ENCODE assay signal across 18 mouse cellular contexts in the genomic region with DNA sequence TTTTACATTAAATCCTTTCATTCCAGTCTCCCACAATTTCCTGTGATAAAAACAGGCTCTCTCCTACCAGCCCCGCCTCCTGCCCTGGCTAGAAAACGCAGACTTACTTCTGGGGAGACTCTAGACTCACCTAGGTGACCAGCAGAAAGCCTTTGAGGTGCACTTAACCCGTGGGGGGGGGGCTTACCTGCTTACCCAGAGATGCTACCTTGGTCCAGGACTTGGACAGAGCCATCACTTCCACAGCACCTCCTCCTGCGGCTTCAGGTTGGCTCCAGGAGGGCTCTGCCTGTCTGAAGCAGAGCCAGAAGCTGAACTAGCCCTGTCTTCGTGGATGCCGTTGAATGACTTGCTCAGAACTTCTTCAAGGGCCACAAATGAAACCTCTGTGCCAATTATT. TPM values are rescaled to one million over a fixed set of nuclear protein-coding genes. Genes with fewer than 3 reads are reported as not detected.
DNase-seq lines count a peak whose midpoint lies in the region; ATAC-seq and TF ChIP-seq lines count a peak whose summit lies in the region.
"Had no signal": no experiment of that assay in that cellular context is flagged by ENCODE, and none has a peak within 500 bp of the region (broad histone marks: within the 10 kb centered on the region; RNA-seq: fewer than 3 reads in every experiment).

No protein-coding gene starts in this region.

- no peak overlapping the region for H3K4me3 ChIP-seq in forebrain, embryonic 13.5 days
- H3K4me3 ChIP-seq in forebrain, embryonic 10.5 days = no peak overlapping the region
- no peak overlapping the region for H3K4me3 ChIP-seq in CH12.LX (replicated peaks in 1 of 3; ENCODE audit: low read depth in 2 of 3, low read length in 2 of 3, poor library complexity in 1 of 3)
- peak overlapping the region; percentile 33 for H3K4me3 ChIP-seq in forebrain, postnatal 0 days (ENCODE audit: low read depth, low read length)
- H3K4me3 ChIP-seq in midbrain, embryonic 16.5 days (ENCODE audit: low read depth, low read length) = peak overlapping the region; percentile 33
- no peak overlapping the region for H3K4me3 ChIP-seq in lung, postnatal 0 days (ENCODE audit: low read depth, low read length)
- H3K4me3 ChIP-seq: gastrocnemius, adult 2 months had no signal

- H3K4me2 ChIP-seq in forebrain, embryonic 13.5 days = peak overlapping the region; percentile 43
- 0 out of 2 replicates have a peak overlapping the region, but pooled peaks have one; percentile 8 for H3K4me2 ChIP-seq in CH12.LX (ENCODE audit: insufficient read depth, low read depth, poor library complexity, severe bottlenecking)
- peak overlapping the region; percentile 59 for H3K4me2 ChIP-seq in forebrain, postnatal 0 days (ENCODE audit: low read depth)
- H3K4me2 ChIP-seq in midbrain, embryonic 16.5 days (ENCODE audit: low read length) = peak overlapping the region; percentile 59
- H3K4me2 ChIP-seq in lung, postnatal 0 days (replicated peaks; ENCODE audit: low read depth, low read length) = no peak overlapping the region
- H3K4me2 ChIP-seq: lung, embryonic 14.5 days had no signal

- no peak overlapping the region for H3K27ac ChIP-seq in forebrain, embryonic 13.5 days
- H3K27ac ChIP-seq in forebrain, embryonic 10.5 days = no peak overlapping the region
- no peak overlapping the region for H3K27ac ChIP-seq in CH12.LX (ENCODE audit: insufficient read depth, low read depth)
- H3K27ac ChIP-seq in forebrain, postnatal 0 days (ENCODE audit: low read depth, low read length) = no peak overlapping the region
- H3K27ac ChIP-seq in midbrain, embryonic 16.5 days (ENCODE audit: low read length) = no peak overlapping the region
- no peak overlapping the region for H3K27ac ChIP-seq in lung, postnatal 0 days (ENCODE audit: low read length)
- H3K27ac ChIP-seq: gastrocnemius, adult 2 months had no signal

- ATAC-seq in forebrain, embryonic 13.5 days = no peak
- ATAC-seq in forebrain, postnatal 0 days = peak; percentile 27; the same call in 1 of the 2 replicates
- peak; percentile 73 for ATAC-seq in midbrain, embryonic 16.5 days
- no peak for ATAC-seq in lung, postnatal 0 days
- ATAC-seq: inflammation-experienced regulatory T-cells, adult 6 months; Patski had no signal

- 5% methylated on average over 6 of the region's 6 CpGs for WGBS in forebrain, embryonic 13.5 days
- WGBS in forebrain, embryonic 10.5 days = 9% methylated on average over 6 of the region's 6 CpGs
- WGBS in forebrain, postnatal 0 days = 9% methylated on average over 6 of the region's 6 CpGs
- 9% methylated on average over 6 of the region's 6 CpGs for WGBS in midbrain, embryonic 16.5 days
- 16% methylated on average over 6 of the region's 6 CpGs for WGBS in lung, postnatal 0 days

- H3K36me3 ChIP-seq in forebrain, embryonic 13.5 days (ENCODE audit: poor library complexity, severe bottlenecking) = no peaks in the 10 kb centered on the region
- H3K36me3 ChIP-seq in forebrain, embryonic 10.5 days (replicated peaks) = no peaks in the 10 kb centered on the region
- H3K36me3 ChIP-seq in CH12.LX (replicated peaks in 1 of 2; ENCODE audit: control insufficient read depth in 1 of 2, insufficient read depth in 1 of 2, low read length in 1 of 2) = no peaks in the 10 kb centered on the region
- no peaks in the 10 kb centered on the region for H3K36me3 ChIP-seq in forebrain, postnatal 0 days (ENCODE audit: insufficient read depth)
- H3K36me3 ChIP-seq in midbrain, embryonic 16.5 days (ENCODE audit: control insufficient read depth, insufficient read depth, low read length) = no peaks in the 10 kb centered on the region
- no peaks in the 10 kb centered on the region for H3K36me3 ChIP-seq in lung, postnatal 0 days (ENCODE audit: insufficient read depth, low read length)

- H3K79me2 ChIP-seq in CH12.LX (replicated peaks; ENCODE audit: control insufficient read depth, extremely low read depth, insufficient read depth, poor library complexity, severe bottlenecking) = no peaks in the 10 kb centered on the region

- H3K9ac ChIP-seq in forebrain, embryonic 13.5 days = no peak overlapping the region
- H3K9ac ChIP-seq in CH12.LX (ENCODE audit: insufficient read depth, low read depth) = no peak overlapping the region
- H3K9ac ChIP-seq in forebrain, postnatal 0 days = peak overlapping the region; percentile 7; the same call in 1 of the 2 replicates
- no peak overlapping the region for H3K9ac ChIP-seq in midbrain, embryonic 16.5 days (ENCODE audit: low read depth, low read length)
- no peak overlapping the region for H3K9ac ChIP-seq in lung, postnatal 0 days (replicated peaks; ENCODE audit: low read depth)
- H3K9ac ChIP-seq: lung, embryonic 14.5 days had no signal

- H3K4me1 ChIP-seq in forebrain, embryonic 13.5 days = no peaks in the 10 kb centered on the region
- H3K4me1 ChIP-seq in forebrain, embryonic 10.5 days = peaks cover 7% of the 10 kb centered on the region
- peaks cover 0 to 31% of the 10 kb centered on the region in 2 experiments; a peak in 2 of 4 replicates for H3K4me1 ChIP-seq in CH12.LX (ENCODE audit: control insufficient read depth in 1 of 2, insufficient read depth in 2 of 2)
- peaks cover 7% of the 10 kb centered on the region; the same call in 1 of the 2 replicates for H3K4me1 ChIP-seq in forebrain, postnatal 0 days (ENCODE audit: insufficient read depth)
- peaks cover 3% of the 10 kb centered on the region; the same call in 1 of the 2 replicates for H3K4me1 ChIP-seq in midbrain, embryonic 16.5 days (ENCODE audit: control insufficient read depth, insufficient read depth, low read length)
- no peaks in the 10 kb centered on the region for H3K4me1 ChIP-seq in lung, postnatal 0 days (ENCODE audit: insufficient read depth, low read depth, low read length)

- no peak for TF ChIP-seq EP300 in CH12.LX (IDR thresholded peaks at IDR 0.05; ENCODE audit: low read length)
- no peak for TF ChIP-seq EP300 in lung, postnatal 0 days (IDR thresholded peaks at IDR 0.05)

- no peaks in the 10 kb centered on the region for H3K9me3 ChIP-seq in forebrain, embryonic 13.5 days (replicated peaks)
- H3K9me3 ChIP-seq in forebrain, embryonic 10.5 days = no peaks in the 10 kb centered on the region
- H3K9me3 ChIP-seq in CH12.LX (replicated peaks; ENCODE audit: low read length) = no peaks in the 10 kb centered on the region
- H3K9me3 ChIP-seq in forebrain, postnatal 0 days (ENCODE audit: low read length) = no peaks in the 10 kb centered on the region
- no peaks in the 10 kb centered on the region for H3K9me3 ChIP-seq in midbrain, embryonic 16.5 days (replicated peaks; ENCODE audit: control insufficient read depth, low read length, poor library complexity, severe bottlenecking)
- H3K9me3 ChIP-seq in lung, postnatal 0 days (ENCODE audit: low read length) = no peaks in the 10 kb centered on the region

- in situ Hi-C loops in CH12.LX (cut with MboI; ENCODE audit: low pct_ligation_motif_present, low pct_unique_long_range_greater_than_20kb, low sequenced_read_pairs) = no loop called here

- DNase-seq in forebrain, embryonic 10.5 days (ENCODE audit: extremely low spot score, low spot score) = no peak
- DNase-seq in CH12.LX (ENCODE audit: extremely low read depth) = no peak
- no peak for DNase-seq in forebrain, postnatal 0 days
- no peak for DNase-seq in lung, postnatal 0 days (ENCODE audit: low spot score)
- no peak for DNase-seq in urinary bladder, postnatal 36 days (ENCODE audit: low spot score in 2 of 2)
- no peak for DNase-seq in testis, postnatal 14 days (ENCODE audit: low spot score)
- DNase-seq: cerebellum, adult 11 months; gastrocnemius, adult 2 months had no signal

- TF ChIP-seq POLR2A in CH12.LX (IDR thresholded peaks at IDR 0.05; ENCODE audit: low read depth, low read length) = no peak

- dilution Hi-C loops in CH12.LX (cut with MboI; ENCODE audit: extremely low pct_ligation_motif_present, extremely low pct_unique_long_range_greater_than_20kb, low sequenced_read_pairs) = no loop called here

- TF ChIP-seq RAD21 in CH12.LX (IDR thresholded peaks at IDR 0.05; ENCODE audit: low read depth, low read length) = no peak

- no peak for TF ChIP-seq CTCF in CH12.LX (conservative IDR thresholded peaks at IDR 0.05 in 1 of 2, IDR thresholded peaks at IDR 0.05 in 1 of 2; ENCODE audit: low read depth in 2 of 2, low read length in 2 of 2)
- TF ChIP-seq CTCF in forebrain, postnatal 0 days (IDR thresholded peaks at IDR 0.05; ENCODE audit: low read depth) = no peak
- TF ChIP-seq CTCF in lung, postnatal 0 days (IDR thresholded peaks at IDR 0.05) = no peak

- peaks cover 25% of the 10 kb centered on the region for H3K27me3 ChIP-seq in forebrain, embryonic 13.5 days
- peaks cover 22% of the 10 kb centered on the region for H3K27me3 ChIP-seq in forebrain, embryonic 10.5 days (ENCODE audit: poor library complexity, severe bottlenecking)
- H3K27me3 ChIP-seq in CH12.LX (replicated peaks) = no peaks in the 10 kb centered on the region
- peaks cover 26% of the 10 kb centered on the region for H3K27me3 ChIP-seq in forebrain, postnatal 0 days (ENCODE audit: insufficient read depth, low read length)
- H3K27me3 ChIP-seq in midbrain, embryonic 16.5 days (ENCODE audit: control insufficient read depth, insufficient read depth, low read depth, low read length) = peaks cover 8% of the 10 kb centered on the region
- H3K27me3 ChIP-seq in lung, postnatal 0 days (replicated peaks; ENCODE audit: insufficient read depth, low read length) = no peaks in the 10 kb centered on the region

RNA-seq across cellular contexts. Expression of a gene that starts 0.4 kb away (rescaled TPM):
- not detected in 2 replicates for polyA plus RNA-seq in forebrain, embryonic 13.5 days (2015; fragmentation: Nextera tagmentation; extraction: Ambion mirVana)
- polyA plus RNA-seq in forebrain, embryonic 10.5 days (2016; fragmentation: Nextera tagmentation; extraction: Ambion mirVana) = not detected in 2 replicates
- total RNA-seq in CH12.LX (2012; rRNA removed) (not detected in 2 replicates), CH12.LX (2014; rRNA removed) (not detected in 2 replicates)
- not detected in 2 replicates for polyA plus RNA-seq in CH12.LX (2012; ENCODE audit: insufficient read length, low read depth)
- total RNA-seq in forebrain, postnatal 0 days (2014; rRNA removed) = 1.5 and 4.1 TPM in 2 replicates
- polyA plus RNA-seq in forebrain, postnatal 0 days (2015; fragmentation: Nextera tagmentation; extraction: Ambion mirVana) = 0.68 and 0.74 TPM in 2 replicates
- polyA plus RNA-seq in midbrain, embryonic 16.5 days (2015; fragmentation: Nextera tagmentation; extraction: Ambion mirVana) = 0.15 and 0.34 TPM in 2 replicates
- not detected in 2 replicates for polyA plus RNA-seq in lung, postnatal 0 days (2015; fragmentation: Nextera tagmentation; extraction: Ambion mirVana)
- total RNA-seq: gastrocnemius, adult 2 months; heart, adult 18-20 months; liver, adult 2 months; megakaryocyte progenitor cell, adult 5-6 weeks had no signal
- polyA plus RNA-seq: heart, embryonic 16.5 days; inflammation-experienced regulatory T-cells, adult 6 months; liver, adult 2 months; lung, embryonic 14.5 days; Patski; thymus, postnatal 0 days had no signal

RNA-seq across cellular contexts. Expression of a gene that starts 33.0 kb away (rescaled TPM):
- polyA plus RNA-seq in forebrain, embryonic 13.5 days (2015; fragmentation: Nextera tagmentation; extraction: Ambion mirVana) = 40.9 and 42.4 TPM in 2 replicates
- polyA plus RNA-seq in forebrain, embryonic 10.5 days (2016; fragmentation: Nextera tagmentation; extraction: Ambion mirVana) = 45.3 and 45.4 TPM in 2 replicates
- total RNA-seq in CH12.LX (2012; rRNA removed) = 71.5 and 84.0 TPM in 2 replicates
- 76.9 and 80.9 TPM in 2 replicates for total RNA-seq in CH12.LX (2014; rRNA removed)
- polyA plus RNA-seq in CH12.LX (2012; ENCODE audit: insufficient read length, low read depth) = 55.0 and 55.4 TPM in 2 replicates
- 51.3 and 57.2 TPM in 2 replicates for total RNA-seq in forebrain, postnatal 0 days (2014; rRNA removed)
- polyA plus RNA-seq in forebrain, postnatal 0 days (2015; fragmentation: Nextera tagmentation; extraction: Ambion mirVana) = 53.4 and 55.5 TPM in 2 replicates
- 56.0 and 58.9 TPM in 2 replicates for polyA plus RNA-seq in midbrain, embryonic 16.5 days (2015; fragmentation: Nextera tagmentation; extraction: Ambion mirVana)
- polyA plus RNA-seq in lung, postnatal 0 days (2015; fragmentation: Nextera tagmentation; extraction: Ambion mirVana) = 105 and 107 TPM in 2 replicates

Comparison
In these comparisons a context has a peak if more than half of its experiments do, and no peak if none do; other contexts are left out.
1. ATAC-seq: peak in forebrain, postnatal 0 days (single experiment) and midbrain, embryonic 16.5 days (single experiment); none in forebrain, embryonic 13.5 days (single experiment) and lung, postnatal 0 days (single experiment).
2. H3K4me3 ChIP-seq: peak in forebrain, postnatal 0 days (single experiment) and midbrain, embryonic 16.5 days (single experiment); none in forebrain, embryonic 13.5 days (single experiment), forebrain, embryonic 10.5 days (single experiment), CH12.LX (0 of 3) and lung, postnatal 0 days (single experiment).